Comparison of ENCODE assay signal across 13 mouse cellular contexts in the genomic region with DNA sequence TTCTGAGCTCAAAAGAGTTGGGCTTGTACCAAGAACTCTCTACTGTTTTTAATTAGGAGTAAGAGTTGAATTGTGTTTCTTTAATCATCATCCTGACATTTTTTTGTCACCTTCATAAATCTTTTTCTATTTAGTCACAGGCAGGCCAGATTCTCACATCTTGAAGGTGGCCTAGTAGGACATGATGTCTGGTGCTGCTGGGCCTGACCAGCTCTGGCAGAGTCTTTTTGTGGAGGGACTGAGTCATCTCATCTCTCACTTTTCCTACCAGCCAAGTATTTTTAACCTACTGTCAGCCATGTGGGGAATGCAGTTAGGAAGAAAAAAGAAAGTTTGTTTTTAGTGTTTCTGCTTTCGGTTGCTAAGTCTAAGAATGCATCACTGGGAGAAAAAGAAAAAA.
DNase-seq lines count a peak whose midpoint lies in the region; ATAC-seq lines count a peak whose summit lies in the region.
"Had no signal": no experiment of that assay in that cellular context is flagged by ENCODE, and none has a peak within 500 bp of the region (broad histone marks: within the 10 kb centered on the region; RNA-seq: fewer than 3 reads in every experiment).

No protein-coding gene starts in this region.

- peaks cover 11% of the 10 kb centered on the region for H3K4me1 ChIP-seq in heart, embryonic 11.5 days (ENCODE audit: control insufficient read depth, insufficient read depth, low read length)
- H3K4me1 ChIP-seq in heart, embryonic 14.5 days (ENCODE audit: control insufficient read depth in 2 of 2, insufficient read depth in 2 of 2, low read length in 2 of 2), result peaks cover 8 to 10% of the 10 kb centered on the region in 2 experiments
- H3K4me1 ChIP-seq in limb, embryonic 10.5 days, result peaks cover 16% of the 10 kb centered on the region
- H3K4me1 ChIP-seq: stomach, embryonic 15.5 days had no signal

- no peak overlapping the region for H3K27ac ChIP-seq in heart, embryonic 11.5 days (ENCODE audit: low read depth, low read length)
- H3K27ac ChIP-seq in heart, embryonic 14.5 days (replicated peaks in 1 of 2; ENCODE audit: control insufficient read depth in 1 of 2, insufficient read depth in 1 of 2, low read depth in 2 of 2, low read length in 2 of 2), result peak overlapping the region; percentile 37 to 59; a peak in 2 of 4 replicates
- H3K27ac ChIP-seq in limb, embryonic 10.5 days, result no peak overlapping the region
- H3K27ac ChIP-seq: hindbrain, embryonic 12.5 days; limb, embryonic 12.5 days; stomach, embryonic 15.5 days had no signal

- H3K9me3 ChIP-seq in heart, embryonic 11.5 days (replicated peaks; ENCODE audit: control insufficient read depth, low read length), result no peaks in the 10 kb centered on the region
- no peaks in the 10 kb centered on the region for H3K9me3 ChIP-seq in heart, embryonic 14.5 days (ENCODE audit: control insufficient read depth, low read length)
- H3K9me3 ChIP-seq in limb, embryonic 10.5 days (replicated peaks), result no peaks in the 10 kb centered on the region
- H3K9me3 ChIP-seq: hindbrain, embryonic 12.5 days; limb, embryonic 12.5 days; stomach, embryonic 15.5 days had no signal

- DNase-seq in heart, adult 9 months (ENCODE audit: low spot score in 2 of 2), result peak; percentile 4 to 16
- DNase-seq in 3134 (ENCODE audit: extremely low read depth, insufficient read length, low spot score), result peak; percentile 25
- peak; percentile 62 for DNase-seq in 3T3-L1 (ENCODE audit: low read depth, low spot score)
- no peak for DNase-seq in cerebellum, postnatal 14 days
- no peak for DNase-seq in limb, embryonic 10.5 days (ENCODE audit: low spot score)
- DNase-seq: adrenal gland, postnatal 36 days; gastrocnemius, postnatal 14 days; kidney, adult 11 months had no signal

- WGBS in heart, embryonic 11.5 days (ENCODE audit: insufficient replicate concordance), result 48% methylated on average over 1 of the region's 1 CpGs
- WGBS in heart, embryonic 14.5 days, result 27% methylated on average over 1 of the region's 1 CpGs
- 92% methylated on average over 1 of the region's 1 CpGs for WGBS in limb, embryonic 10.5 days

- H3K4me2 ChIP-seq in heart, embryonic 11.5 days, result no peak overlapping the region
- no peak overlapping the region for H3K4me2 ChIP-seq in heart, embryonic 14.5 days (ENCODE audit: low read length)
- H3K4me2 ChIP-seq: hindbrain, embryonic 12.5 days; limb, embryonic 12.5 days; stomach, embryonic 15.5 days had no signal

- no peaks in the 10 kb centered on the region for H3K27me3 ChIP-seq in heart, embryonic 11.5 days (ENCODE audit: control insufficient read depth, insufficient read depth, low read length)
- H3K27me3 ChIP-seq in heart, embryonic 14.5 days (ENCODE audit: control insufficient read depth, insufficient read depth, low read length), result no peaks in the 10 kb centered on the region
- no peaks in the 10 kb centered on the region for H3K27me3 ChIP-seq in limb, embryonic 10.5 days (ENCODE audit: low read depth, poor library complexity, severe bottlenecking)
- H3K27me3 ChIP-seq: hindbrain, embryonic 12.5 days; limb, embryonic 12.5 days; stomach, embryonic 15.5 days had no signal

- H3K36me3 ChIP-seq in heart, embryonic 11.5 days (ENCODE audit: control insufficient read depth, insufficient read depth, low read length), result no peaks in the 10 kb centered on the region
- H3K36me3 ChIP-seq in heart, embryonic 14.5 days (ENCODE audit: control insufficient read depth, insufficient read depth, low read length), result no peaks in the 10 kb centered on the region
- H3K36me3 ChIP-seq in limb, embryonic 10.5 days, result no peaks in the 10 kb centered on the region
- H3K36me3 ChIP-seq: hindbrain, embryonic 12.5 days; limb, embryonic 12.5 days; stomach, embryonic 15.5 days had no signal

- no peak for ATAC-seq in heart, embryonic 11.5 days (replicated peaks; ENCODE audit: insufficient number of reproducible peaks, low FRiP score, low TSS enrichment)
- no peak for ATAC-seq in heart, embryonic 14.5 days (ENCODE audit: insufficient number of reproducible peaks, insufficient read depth, low FRiP score, low read depth)

- H3K4me3 ChIP-seq in heart, embryonic 11.5 days (ENCODE audit: low read depth, low read length), result no peak overlapping the region
- H3K4me3 ChIP-seq in heart, embryonic 14.5 days (ENCODE audit: control insufficient read depth in 1 of 2, insufficient read depth in 1 of 2, low read depth in 1 of 2, low read length in 2 of 2), result no peak overlapping the region
- H3K4me3 ChIP-seq in limb, embryonic 10.5 days, result no peak overlapping the region
- H3K4me3 ChIP-seq: hindbrain, embryonic 12.5 days; limb, embryonic 12.5 days; stomach, embryonic 15.5 days had no signal

- H3K9ac ChIP-seq in heart, embryonic 11.5 days (ENCODE audit: low read depth, low read length), result no peak overlapping the region
- no peak overlapping the region for H3K9ac ChIP-seq in heart, embryonic 14.5 days (ENCODE audit: low read length)
- H3K9ac ChIP-seq: hindbrain, embryonic 12.5 days; limb, embryonic 12.5 days; stomach, embryonic 15.5 days had no signal

Comparison
In these comparisons a context has a peak if more than half of its experiments do, and no peak if none do; other contexts are left out.
1. H3K27ac ChIP-seq: peak in heart, embryonic 14.5 days (2 of 2); none in heart, embryonic 11.5 days (single experiment) and limb, embryonic 10.5 days (single experiment).
2. DNase-seq: peak in heart, adult 9 months (2 of 2), 3134 (single experiment) and 3T3-L1 (single experiment); none in cerebellum, postnatal 14 days (0 of 2) and limb, embryonic 10.5 days (single experiment).